ENCODE assay signal across 9 mouse cellular contexts in genomic region chr10:68168613-68169012, GRCm38 (mm10).
DNase-seq lines count a peak whose midpoint lies in the region; ATAC-seq and TF ChIP-seq lines count a peak whose summit lies in the region.
"Had no signal": no experiment of that assay in that cellular context is flagged by ENCODE, and none has a peak within 500 bp of the region (broad histone marks: within the 10 kb centered on the region; RNA-seq: fewer than 3 reads in every experiment).

No protein-coding gene starts in this region.

- ATAC-seq in hindbrain, embryonic 15.5 days (ENCODE audit: low FRiP score, low read depth), result no peak
- ATAC-seq in hindbrain, postnatal 0 days, result no peak
- ATAC-seq in CD4-positive, CD25-positive, alpha-beta regulatory T cell, adult 4 months, result peak; percentile 8

- 0 out of 2 replicates have a peak overlapping the region, but pooled peaks have one; percentile 25 for H3K27ac ChIP-seq in hindbrain, embryonic 15.5 days (replicated peaks)
- H3K27ac ChIP-seq in hindbrain, postnatal 0 days, result no peak overlapping the region
- H3K27ac ChIP-seq in limb, embryonic 10.5 days, result 0 out of 2 replicates have a peak overlapping the region, but pooled peaks have one; percentile 14

- no peak overlapping the region for H3K9ac ChIP-seq in hindbrain, embryonic 15.5 days
- H3K9ac ChIP-seq in hindbrain, postnatal 0 days (replicated peaks; ENCODE audit: low read length), result no peak overlapping the region

- no peaks in the 10 kb centered on the region for H3K36me3 ChIP-seq in hindbrain, embryonic 15.5 days
- H3K36me3 ChIP-seq in hindbrain, postnatal 0 days (ENCODE audit: insufficient read depth, low read length), result no peaks in the 10 kb centered on the region
- no peaks in the 10 kb centered on the region for H3K36me3 ChIP-seq in limb, embryonic 10.5 days

- H3K9me3 ChIP-seq in hindbrain, embryonic 15.5 days, result no peaks in the 10 kb centered on the region
- no peaks in the 10 kb centered on the region for H3K9me3 ChIP-seq in hindbrain, postnatal 0 days (ENCODE audit: low read length)
- no peaks in the 10 kb centered on the region for H3K9me3 ChIP-seq in limb, embryonic 10.5 days (replicated peaks)

- H3K4me2 ChIP-seq in hindbrain, embryonic 15.5 days, result no peak overlapping the region
- H3K4me2 ChIP-seq in hindbrain, postnatal 0 days (ENCODE audit: low read depth, low read length), result no peak overlapping the region

- no peak overlapping the region for H3K4me3 ChIP-seq in hindbrain, embryonic 15.5 days
- H3K4me3 ChIP-seq in hindbrain, postnatal 0 days (ENCODE audit: low read length), result no peak overlapping the region
- no peak overlapping the region for H3K4me3 ChIP-seq in limb, embryonic 10.5 days

- H3K27me3 ChIP-seq in hindbrain, embryonic 15.5 days, result no peaks in the 10 kb centered on the region
- no peaks in the 10 kb centered on the region for H3K27me3 ChIP-seq in hindbrain, postnatal 0 days (ENCODE audit: insufficient read depth, low read length)
- H3K27me3 ChIP-seq in limb, embryonic 10.5 days (ENCODE audit: low read depth, poor library complexity, severe bottlenecking), result no peaks in the 10 kb centered on the region

- peaks cover 24% of the 10 kb centered on the region for H3K4me1 ChIP-seq in hindbrain, embryonic 15.5 days (replicated peaks)
- peaks cover 4% of the 10 kb centered on the region; the same call in 1 of the 2 replicates for H3K4me1 ChIP-seq in hindbrain, postnatal 0 days (ENCODE audit: insufficient read depth, low read length)
- H3K4me1 ChIP-seq in limb, embryonic 10.5 days, result peaks cover 58% of the 10 kb centered on the region

- TF ChIP-seq CTCF in hindbrain, postnatal 0 days (IDR thresholded peaks at IDR 0.05; ENCODE audit: low read depth), result no peak

- no peak for DNase-seq in hindbrain, postnatal 0 days (ENCODE audit: low spot score)
- peak; percentile 24 for DNase-seq in brain, adult 2 months (ENCODE audit: low read depth, low spot score)
- no peak for DNase-seq in limb, embryonic 10.5 days (ENCODE audit: low spot score)
- DNase-seq in urinary bladder, postnatal 10 days (ENCODE audit: low spot score), result no peak
- DNase-seq in cerebellum, adult 11-12 months, result no peak
- DNase-seq: cerebellum, adult 11 months; liver had no signal

- WGBS in hindbrain, embryonic 15.5 days, result 82% methylated on average over 6 of the region's 6 CpGs
- 72% methylated on average over 6 of the region's 6 CpGs for WGBS in hindbrain, postnatal 0 days
- WGBS in limb, embryonic 10.5 days, result 82% methylated on average over 6 of the region's 6 CpGs
